ENCODE assay signal across 18 mouse cellular contexts in genomic region chr13:29395694-29396093, GRCm38 (mm10).
"Had no signal": no experiment of that assay in that cellular context is flagged by ENCODE, and none has a peak within 500 bp of the region (broad histone marks: within the 10 kb centered on the region; RNA-seq: fewer than 3 reads in every experiment).

No protein-coding gene starts in this region.

- H3K4me2 ChIP-seq: lung, embryonic 14.5 days; midbrain, embryonic 12.5 days; neural tube, embryonic 13.5 days; neural tube, embryonic 15.5 days had no signal

- ATAC-seq: midbrain, embryonic 16.5 days had no signal

- H3K4me1 ChIP-seq: midbrain, embryonic 10.5 days; midbrain, embryonic 12.5 days; neural tube, embryonic 15.5 days had no signal

- DNase-seq: lung, embryonic 14.5 days; lung, postnatal 10 days; lung, postnatal 4 days; midbrain, embryonic 14.5 days; retina, postnatal 1 day; right cerebral cortex, adult 18-20 months; right cerebral cortex, postnatal 25 days; right cerebral cortex, postnatal 4 days; spleen, adult 18-20 months; thymus, adult 18-20 months; thymus, postnatal 14 days; thymus, postnatal 36 days had no signal

- H3K27ac ChIP-seq: midbrain, embryonic 10.5 days; midbrain, embryonic 12.5 days; neural tube, embryonic 13.5 days; neural tube, embryonic 15.5 days had no signal

- H3K9me3 ChIP-seq: midbrain, embryonic 10.5 days; midbrain, embryonic 12.5 days; neural tube, embryonic 15.5 days had no signal

- H3K27me3 ChIP-seq: midbrain, embryonic 12.5 days; neural tube, embryonic 13.5 days; neural tube, embryonic 15.5 days had no signal

- H3K4me3 ChIP-seq: midbrain, embryonic 10.5 days; midbrain, embryonic 12.5 days; myocyte; neural tube, embryonic 13.5 days; neural tube, embryonic 15.5 days had no signal

- H3K36me3 ChIP-seq: midbrain, embryonic 10.5 days; midbrain, embryonic 12.5 days; neural tube, embryonic 13.5 days; neural tube, embryonic 15.5 days had no signal

- H3K9ac ChIP-seq: lung, embryonic 14.5 days; midbrain, embryonic 12.5 days; neural tube, embryonic 13.5 days; neural tube, embryonic 15.5 days had no signal
